Mouse (Mus musculus) testis, postnatal 14 days (tissue): ENCODE data around the gene Sipa1l2.
A peak's percentile ranks its signal among the peaks of the same experiment; 100 is the strongest.
"Not testable (repeated sequence)": the region's sequence is repeated elsewhere in the genome, so short reads cannot be mapped to it uniquely, and the experiment has no call there.

ENCODE experiments used
- DNase-seq: peaks from one replicate; pipeline ENCODE4 v3.0.0; 2021; ENCODE audit warnings: low spot score

The Sipa1l2 gene

DNA sequence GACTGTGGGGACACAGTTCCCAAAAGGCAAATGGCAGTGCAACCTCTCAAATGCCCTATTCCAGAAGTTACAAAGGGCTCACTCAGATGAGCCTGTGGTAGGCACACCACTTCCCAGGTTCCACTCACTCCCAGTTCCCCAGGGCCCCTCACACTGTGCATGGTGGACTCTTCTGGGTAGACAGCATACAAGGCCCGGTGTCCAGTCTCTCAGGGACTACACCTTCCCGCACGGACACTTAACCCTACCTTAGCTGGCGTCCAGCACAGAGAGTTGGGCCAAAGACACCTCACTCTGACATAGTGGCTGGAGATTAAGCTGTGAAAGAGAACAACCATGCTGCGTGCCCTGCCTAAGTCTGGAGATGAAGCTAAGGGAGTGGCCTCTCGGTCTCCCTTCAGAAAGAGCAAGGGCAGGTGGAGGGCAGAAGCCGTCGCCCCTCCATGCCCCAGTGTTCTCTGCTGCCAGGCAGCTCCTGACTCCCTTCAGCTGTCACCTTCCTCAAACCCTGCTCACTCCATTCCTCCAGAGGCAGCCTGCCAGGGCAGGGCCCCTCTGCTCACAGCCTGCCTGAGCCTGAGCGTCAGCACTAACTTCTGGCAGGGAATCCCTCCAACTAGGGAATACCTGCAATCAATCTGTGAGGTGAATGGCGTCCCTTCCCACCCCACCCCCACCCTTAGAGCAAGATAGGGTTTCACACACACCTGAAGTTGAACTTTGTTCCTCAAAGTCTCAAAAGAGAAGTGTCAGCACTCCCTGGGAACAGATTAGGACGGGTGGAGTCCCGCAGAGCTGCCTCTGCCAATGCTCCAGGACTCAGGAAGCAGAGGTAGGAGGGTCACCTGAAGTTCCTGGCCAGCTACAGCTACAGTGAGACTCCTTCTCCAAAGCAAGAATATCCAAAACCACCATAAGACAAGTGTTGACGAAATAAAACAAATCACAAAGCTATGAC lies 30.3 kb downstream of the Sipa1l2 start:
- no peak for DNase-seq

GRCm38 (mm10) chr8:125538265-125538664 lies 31.3 kb downstream of the Sipa1l2 start:
- no peak for DNase-seq

GRCm38 (mm10) chr8:125533709-125534108 lies 35.9 kb downstream of the Sipa1l2 start:
- DNase-seq: no peak

DNA sequence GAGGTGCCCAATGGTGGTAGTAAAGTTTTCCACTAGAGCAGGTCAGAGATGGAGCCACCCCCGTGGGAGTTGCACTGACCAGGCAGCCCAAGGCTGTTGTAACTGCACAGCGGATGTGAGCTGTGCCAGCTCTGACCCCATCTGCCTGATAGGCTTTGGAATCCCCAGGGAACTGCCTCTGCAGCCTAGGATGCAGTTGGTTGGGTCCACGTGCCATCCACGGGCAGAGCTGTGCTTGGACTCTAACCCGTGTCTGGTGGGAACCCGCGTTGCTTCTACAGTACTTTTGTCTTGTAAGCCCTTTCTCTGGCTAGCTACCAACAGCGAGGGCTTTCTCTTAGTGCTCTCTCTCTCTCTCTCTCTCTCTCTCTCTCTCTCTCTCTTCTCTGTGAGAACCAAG lies 36.7 kb downstream of the Sipa1l2 start:
- peak; percentile 42 for DNase-seq

- no peak for DNase-seq
Observed at GRCm38 (mm10) chr8:125532177-125532576, 37.4 kb downstream of the Sipa1l2 start.

DNA sequence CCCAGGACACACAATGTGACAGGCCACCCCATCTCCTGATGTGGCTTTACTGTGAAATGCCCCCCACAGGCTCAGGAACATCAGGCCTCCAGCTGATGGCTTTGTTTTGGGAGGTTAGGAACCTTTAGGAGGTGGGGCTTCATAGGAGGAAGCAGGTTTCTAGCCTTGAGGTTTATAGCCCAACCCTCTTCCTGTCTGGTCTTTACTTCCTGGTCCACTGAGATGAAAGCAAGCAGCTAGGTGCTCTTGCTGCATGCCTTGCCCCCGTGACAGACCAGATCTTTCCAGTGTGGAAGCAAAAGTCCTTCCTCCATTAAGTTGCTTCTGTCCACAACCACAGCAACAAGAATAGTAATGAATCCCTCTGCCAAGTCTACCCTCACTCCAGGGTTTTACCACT lies 38.0 kb downstream of the Sipa1l2 start:
- DNase-seq: no peak

DNA sequence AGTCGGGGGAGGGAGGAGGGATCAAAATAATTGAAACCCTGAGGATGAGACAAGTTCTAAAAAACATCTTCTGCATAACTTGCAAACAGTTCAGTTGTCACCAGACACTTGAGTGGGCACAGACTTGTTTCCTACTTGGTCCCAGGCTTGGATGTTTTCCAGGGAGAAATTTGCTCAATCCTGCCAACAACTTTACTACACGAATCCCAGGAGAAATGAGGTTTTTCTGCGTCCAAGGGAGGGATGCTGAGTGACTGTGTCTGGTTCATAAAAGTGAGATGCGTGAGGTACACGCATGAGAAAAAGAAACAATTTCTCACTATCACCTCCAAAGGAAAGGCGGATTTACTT lies 38.5 kb downstream of the Sipa1l2 start:
- DNase-seq: no peak

GRCm38 (mm10) chr8:125530187-125531087 lies 39.2 kb downstream of the Sipa1l2 start:
- no peak for DNase-seq

DNA sequence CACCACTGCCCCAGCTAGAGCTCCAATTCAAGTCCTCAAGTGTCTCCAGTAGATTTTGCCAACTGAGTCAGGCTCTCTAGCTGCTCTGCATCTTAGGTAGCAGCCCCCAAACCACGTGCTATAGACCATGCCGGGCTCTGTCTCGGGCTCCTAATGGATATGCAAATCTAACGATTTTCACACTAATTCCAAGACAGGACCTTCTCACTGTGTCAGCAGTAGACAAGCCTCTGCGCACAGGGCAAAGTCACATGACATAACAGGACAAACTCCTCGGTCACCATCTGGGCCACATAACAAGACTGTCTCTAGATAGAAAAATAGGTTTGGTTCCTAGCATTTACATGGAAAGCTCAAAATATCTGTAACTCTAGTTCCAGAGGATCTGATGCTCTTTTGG lies 40.6 kb downstream of the Sipa1l2 start:
- DNase-seq: no peak

- DNase-seq: no peak
Observed at GRCm38 (mm10) chr8:125527941-125528340, 41.7 kb downstream of the Sipa1l2 start.

- DNase-seq: no peak
Observed at GRCm38 (mm10) chr8:125526999-125527398, 42.6 kb downstream of the Sipa1l2 start.

DNA sequence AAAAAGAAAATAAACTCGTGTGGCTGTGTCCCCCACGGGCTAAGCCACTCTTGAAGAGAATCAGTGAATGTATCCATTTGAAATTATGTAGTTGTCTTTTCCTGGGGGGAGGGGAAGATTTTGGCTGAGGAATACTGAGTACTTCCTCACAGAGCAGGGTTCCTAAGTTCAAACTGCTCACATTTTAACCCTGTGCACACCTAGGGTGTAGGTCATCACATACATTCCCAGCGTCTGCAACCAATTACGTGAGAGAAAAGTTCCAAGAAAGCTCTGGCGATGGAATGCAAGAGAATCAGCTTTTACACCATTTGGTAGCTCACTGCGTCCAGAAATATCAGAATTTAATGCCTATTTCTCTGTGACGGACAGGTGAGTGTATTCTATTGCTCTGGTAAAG lies 43.0 kb downstream of the Sipa1l2 start:
- DNase-seq: no peak

DNA sequence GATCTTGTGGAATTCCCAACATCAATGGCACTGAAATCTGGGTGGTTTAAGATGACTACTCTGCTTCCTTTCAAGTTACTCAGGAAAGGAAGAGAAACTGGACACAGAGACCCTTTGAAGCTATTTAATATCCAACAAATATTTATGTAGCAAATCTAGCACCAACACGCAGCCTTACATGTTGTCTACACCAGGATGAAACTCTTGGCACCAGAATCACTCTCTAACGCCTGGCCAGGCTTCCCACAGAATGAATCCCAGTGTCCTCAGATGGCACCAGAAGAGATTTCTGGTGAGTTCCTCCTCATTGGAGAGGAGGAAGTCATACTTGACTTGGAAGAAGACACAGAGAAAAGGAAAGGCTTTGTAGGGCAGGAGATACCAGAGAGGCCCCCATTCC lies 45.1 kb downstream of the Sipa1l2 start:
- DNase-seq: no peak

- DNase-seq: no peak
Observed at GRCm38 (mm10) chr8:125523213-125523612, 46.4 kb downstream of the Sipa1l2 start.

DNA sequence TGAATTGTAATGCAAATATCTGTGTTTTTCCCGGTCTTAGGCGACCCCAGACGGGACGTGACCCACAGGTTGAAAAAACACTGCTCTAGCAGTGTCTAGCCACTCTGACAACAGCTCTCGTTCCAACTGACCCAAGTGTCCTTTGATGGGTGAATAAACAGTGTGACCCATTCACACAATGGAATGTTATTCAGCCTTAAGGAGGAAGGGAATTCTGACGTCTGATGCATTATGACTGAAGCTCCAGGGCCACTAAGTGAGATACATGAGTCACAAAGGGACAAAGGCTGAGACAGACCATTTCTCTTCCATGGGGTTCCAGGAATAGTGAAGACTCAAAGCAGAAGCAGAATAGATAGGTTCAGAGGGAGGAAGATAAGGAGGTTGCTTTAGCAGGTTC lies 47.5 kb downstream of the Sipa1l2 start:
- no peak for DNase-seq

DNA sequence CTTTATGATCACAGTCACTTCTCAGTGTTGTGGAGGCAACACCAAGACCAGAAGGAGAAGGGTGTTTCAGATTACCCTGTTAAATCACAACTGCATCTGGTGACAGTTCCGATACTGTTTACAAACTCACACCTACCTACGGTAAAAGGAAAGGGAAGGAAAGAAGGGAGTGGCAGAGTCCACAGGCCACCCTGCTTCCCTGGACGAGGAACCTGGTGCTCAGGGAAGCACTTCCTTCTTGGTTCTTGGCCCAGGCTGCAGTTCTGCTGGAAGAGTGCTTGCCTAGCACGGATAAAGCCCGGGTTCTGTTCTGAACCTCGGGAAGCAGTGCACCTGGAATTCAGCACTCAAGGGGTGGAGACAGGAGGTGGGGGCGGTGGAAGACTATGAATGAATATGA lies 48.5 kb downstream of the Sipa1l2 start:
- no peak for DNase-seq

- DNase-seq: not testable (repeated sequence)
Observed at GRCm38 (mm10) chr8:125520308-125520707, 49.3 kb downstream of the Sipa1l2 start.

DNA sequence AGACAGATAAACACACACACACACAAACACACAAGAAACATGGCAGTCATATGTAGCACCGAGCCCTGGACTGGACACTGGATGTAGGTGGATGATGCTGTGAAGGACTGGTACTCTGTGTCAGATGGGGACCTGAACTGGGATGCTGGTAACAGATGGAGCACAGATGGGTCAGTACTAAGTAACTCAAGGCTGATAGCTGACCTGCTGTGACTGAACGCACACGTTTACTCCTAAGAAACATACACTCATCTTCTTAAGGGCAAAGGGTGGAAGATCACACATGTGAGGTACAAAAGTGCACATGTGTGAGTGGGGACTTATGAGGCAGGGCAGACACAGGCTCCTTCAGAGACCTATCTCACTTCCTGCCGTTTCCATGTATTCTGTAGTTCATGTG lies 50.7 kb downstream of the Sipa1l2 start:
- DNase-seq: no peak

GRCm38 (mm10) chr8:125518301-125518700 lies 51.3 kb downstream of the Sipa1l2 start:
- no peak for DNase-seq

- DNase-seq: no peak
Observed at GRCm38 (mm10) chr8:125517397-125517796, 52.2 kb downstream of the Sipa1l2 start.

- no peak for DNase-seq
Observed at GRCm38 (mm10) chr8:125516115-125516905, 53.3 kb downstream of the Sipa1l2 start.

DNA sequence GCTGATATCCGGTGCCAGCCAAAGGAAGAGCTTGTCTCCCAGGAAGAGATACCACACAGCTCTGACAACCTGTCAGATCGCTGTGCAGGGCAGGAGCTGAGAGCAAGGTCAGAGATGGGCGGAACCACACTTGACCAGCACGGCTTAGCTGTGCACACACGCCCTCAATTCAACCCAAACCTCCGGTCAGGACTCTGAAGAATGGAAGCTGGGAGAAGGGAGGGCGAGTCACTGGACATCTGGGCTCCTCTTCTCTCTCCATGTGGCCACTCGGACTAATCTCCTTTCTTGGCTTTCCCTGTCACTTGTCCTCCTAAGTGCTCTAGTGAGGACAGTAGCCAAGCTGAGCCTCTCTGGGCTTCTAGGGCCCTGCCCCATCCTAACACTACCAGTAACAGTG lies 53.9 kb downstream of the Sipa1l2 start:
- DNase-seq: no peak
